Mouse (Mus musculus) lung, embryonic 16.5 days (tissue): ENCODE data around the gene Slc35c2. TPM values are rescaled to one million over a fixed set of nuclear protein-coding genes. Genes with fewer than 3 reads are reported as not detected.

ENCODE experiments used
- ATAC-seq: fragments of 200-750 bp; cut with Nextera tagmentation; 2 replicates; pipeline ENCODE4 v1.8.0; 2017; ENCODE audit warnings: low read depth, mild to moderate bottlenecking, moderate library complexity
- H3K27ac ChIP-seq: fragments of 300-500 bp; sonication (generic); 2 replicates; pipeline ENCODE4 v1.5.1; 2014; ENCODE audit warnings: mild to moderate bottlenecking, control low read depth, low read length
- H3K27me3 ChIP-seq: fragments of 300-500 bp; sonication (generic); 2 replicates; pipeline ENCODE4 v1.6.1; 2014; ENCODE audit warnings: low read depth, low read length, mixed read lengths; ENCODE audit not compliant: control insufficient read depth, insufficient read depth
- H3K36me3 ChIP-seq: fragments of 300-500 bp; sonication (generic); 2 replicates; pipeline ENCODE4 v1.6.1; 2014; ENCODE audit warnings: low read length; ENCODE audit not compliant: control insufficient read depth, insufficient read depth
- H3K4me1 ChIP-seq: fragments of 300-500 bp; sonication (generic); replicated peaks from 2 replicates; pipeline ENCODE4 v1.6.1; 2014; ENCODE audit warnings: low read length, mixed read lengths; ENCODE audit not compliant: control insufficient read depth, insufficient read depth
- H3K4me2 ChIP-seq: fragments of 300-500 bp; sonication (generic); 2 replicates; pipeline ENCODE4 v1.6.1; 2014; ENCODE audit warnings: low read depth, low read length, control low read depth
- H3K4me3 ChIP-seq: fragments of 300-500 bp; sonication (generic); 2 replicates; pipeline ENCODE4 v1.5.1; 2014; ENCODE audit warnings: mild to moderate bottlenecking, low read length, control low read depth
- H3K9ac ChIP-seq: fragments of 300-500 bp; sonication (generic); 2 replicates; pipeline ENCODE4 v1.6.1; 2014; ENCODE audit warnings: low read length, control low read depth
- H3K9me3 ChIP-seq: fragments of 300-500 bp; sonication (generic); 2 replicates; pipeline ENCODE4 v1.6.1; 2016; ENCODE audit warnings: low read length; ENCODE audit not compliant: control insufficient read depth
- WGBS: fragments of 180-500 bp; shearing (Covaris S2); extraction: QIAGEN DNeasy Blood & Tissue Kit; methylation state at CpG from one replicate; pipeline ENCODE4 v1.1.7; 2014; 5-methylcytosine and 5-hydroxymethylcytosine counted together
- polyA plus RNA-seq: library from polyadenylated mRNA; unstranded; fragments of >200 nt; fragmentation: Nextera tagmentation; extraction: Ambion mirVana; gene quantifications from 2 replicates; pipeline ENCODE4 v1.2.1, GENCODE M21; 2015

Gene Slc35c2
- polyA plus RNA-seq, 1 experiment from 2014 or later, result 47.9 TPM

GRCm38 (mm10) chr2:165316837-165317473 lies 29.3 kb upstream of the Slc35c2 start:
- 28% methylated on average over 9 of the region's 9 CpGs for WGBS
- Histone ChIP-seq H3K36me3 (peaks cover 32% of the 10 kb centered on the region), H3K9ac (peak overlapping the region; percentile 45; the same call in 1 of the 2 replicates), H3K27ac (peak overlapping the region; percentile 34), H3K27me3 (no peaks in the 10 kb centered on the region), H3K4me3 (no peak overlapping the region), H3K4me1 (peaks cover 52% of the 10 kb centered on the region), H3K9me3 (no peaks in the 10 kb centered on the region), H3K4me2 (no peak overlapping the region)
- ATAC-seq, result peak; percentile 71

- peaks cover 44% of the 10 kb centered on the region for H3K4me1 ChIP-seq
- 44% methylated on average over 10 of the region's 10 CpGs for WGBS
- H3K27me3 ChIP-seq, result no peaks in the 10 kb centered on the region
- peaks cover 32% of the 10 kb centered on the region for H3K36me3 ChIP-seq
- H3K27ac ChIP-seq, result peak overlapping the region; percentile 34
- no peak for ATAC-seq
- no peak overlapping the region for H3K4me2 ChIP-seq
- H3K9ac ChIP-seq, result no peak overlapping the region; the same call in 1 of the 2 replicates
- no peaks in the 10 kb centered on the region for H3K9me3 ChIP-seq
- no peak overlapping the region for H3K4me3 ChIP-seq
These were observed 28.5 kb upstream of the Slc35c2 start for GRCm38 (mm10) chr2:165316204-165316603.

- Histone ChIP-seq H3K9ac (no peak overlapping the region), H3K4me1 (peaks cover 26% of the 10 kb centered on the region), H3K9me3 (no peaks in the 10 kb centered on the region), H3K4me3 (no peak overlapping the region), H3K4me2 (no peak overlapping the region), H3K27me3 (no peaks in the 10 kb centered on the region), H3K27ac (no peak overlapping the region), H3K36me3 (peaks cover 34% of the 10 kb centered on the region)
- ATAC-seq, result no peak
- WGBS, result 89% methylated on average over 8 of the region's 8 CpGs
These were observed 26.5 kb upstream of the Slc35c2 start for GRCm38 (mm10) chr2:165314197-165314596.

GRCm38 (mm10) chr2:165312381-165312780 lies 24.7 kb upstream of the Slc35c2 start:
- 68% methylated on average over 7 of the region's 7 CpGs for WGBS
- Histone ChIP-seq H3K4me3 (no peak overlapping the region), H3K36me3 (peaks cover 34% of the 10 kb centered on the region), H3K27me3 (no peaks in the 10 kb centered on the region), H3K9ac (no peak overlapping the region), H3K27ac (no peak overlapping the region), H3K4me1 (peaks cover 7% of the 10 kb centered on the region), H3K4me2 (no peak overlapping the region), H3K9me3 (no peaks in the 10 kb centered on the region)
- ATAC-seq, result no peak

GRCm38 (mm10) chr2:165311577-165311976 lies 23.9 kb upstream of the Slc35c2 start:
- no peak for ATAC-seq
- H3K27ac ChIP-seq, result no peak overlapping the region
- no peak overlapping the region for H3K4me3 ChIP-seq
- H3K4me1 ChIP-seq, result peaks cover under 1% of the 10 kb centered on the region
- no peak overlapping the region for H3K9ac ChIP-seq
- H3K36me3 ChIP-seq, result peaks cover 34% of the 10 kb centered on the region
- no peaks in the 10 kb centered on the region for H3K27me3 ChIP-seq
- no peak overlapping the region for H3K4me2 ChIP-seq
- H3K9me3 ChIP-seq, result no peaks in the 10 kb centered on the region
- 90% methylated on average over 12 of the region's 12 CpGs for WGBS

GRCm38 (mm10) chr2:165310818-165311425 lies 23.3 kb upstream of the Slc35c2 start:
- WGBS, result 78% methylated on average over 13 of the region's 13 CpGs

GRCm38 (mm10) chr2:165307801-165308200 lies 20.1 kb upstream of the Slc35c2 start:
- H3K4me2 ChIP-seq, result no peak overlapping the region
- no peak overlapping the region for H3K4me3 ChIP-seq
- H3K9ac ChIP-seq, result no peak overlapping the region
- no peaks in the 10 kb centered on the region for H3K27me3 ChIP-seq
- peaks cover 6% of the 10 kb centered on the region for H3K4me1 ChIP-seq
- 75% methylated on average over 6 of the region's 6 CpGs for WGBS
- H3K9me3 ChIP-seq, result no peaks in the 10 kb centered on the region
- H3K36me3 ChIP-seq, result peaks cover 25% of the 10 kb centered on the region
- H3K27ac ChIP-seq, result no peak overlapping the region
- no peak for ATAC-seq

More at GRCm38 (mm10) chr2:165310818-165311425, 23.3 kb upstream of the Slc35c2 start:
- Histone ChIP-seq H3K27me3 (no peaks in the 10 kb centered on the region), H3K4me1 (peaks cover under 1% of the 10 kb centered on the region; the same call in 1 of the 2 replicates), H3K36me3 (peaks cover 32% of the 10 kb centered on the region), H3K9me3 (no peaks in the 10 kb centered on the region), H3K4me3 (no peak overlapping the region), H3K4me2 (no peak overlapping the region), H3K9ac (no peak overlapping the region), H3K27ac (no peak overlapping the region)
- ATAC-seq, result no peak

GRCm38 (mm10) chr2:165305438-165305837 lies 17.8 kb upstream of the Slc35c2 start:
- Histone ChIP-seq H3K36me3 (peaks cover 24% of the 10 kb centered on the region), H3K9me3 (no peaks in the 10 kb centered on the region), H3K27ac (no peak overlapping the region), H3K4me1 (peaks cover 6% of the 10 kb centered on the region), H3K27me3 (no peaks in the 10 kb centered on the region), H3K4me2 (no peak overlapping the region), H3K4me3 (no peak overlapping the region), H3K9ac (no peak overlapping the region)
- 61% methylated on average over 8 of the region's 8 CpGs for WGBS
- peak; percentile 35; the same call in 1 of the 2 replicates for ATAC-seq

- Histone ChIP-seq H3K4me1 (peaks cover 6% of the 10 kb centered on the region), H3K4me3 (no peak overlapping the region), H3K9me3 (no peaks in the 10 kb centered on the region), H3K36me3 (peaks cover 22% of the 10 kb centered on the region), H3K9ac (no peak overlapping the region), H3K4me2 (no peak overlapping the region), H3K27me3 (no peaks in the 10 kb centered on the region), H3K27ac (no peak overlapping the region)
- WGBS, result 68% methylated on average over 19 of the region's 19 CpGs
- ATAC-seq, result no peak
These were observed 17.1 kb upstream of the Slc35c2 start for GRCm38 (mm10) chr2:165304819-165305218.
